Mouse (Mus musculus) left cerebral cortex, adult 18-20 months (tissue): Measurements from ENCODE around the gene Ano3. TPM values are rescaled to one million over a fixed set of nuclear protein-coding genes. Genes with fewer than 3 reads are reported as not detected.
"Not testable (repeated sequence)": the region's sequence is repeated elsewhere in the genome, so short reads cannot be mapped to it uniquely, and the experiment has no call there.

ENCODE experiments used
- DNase-seq, 2 experiments: peaks; one replicate each; pipeline ENCODE4 v3.0.0; 2021 to 2022; ENCODE audit warnings: low spot score in 2 of 2, mixed read lengths in 1 of 2
- long read RNA-seq, 2 experiments: library from polyadenylated mRNA; stranded (forward); transcript quantifications; one replicate each; pipeline ENCODE4 v2.0.0; 2021
- total RNA-seq, 2 experiments: library from RNA; stranded (reverse); gene quantifications; 2 replicates each; pipeline ENCODE4 v1.2.3; 2021

Ano3 gene
- 10 to 100 TPM; 76.9 to 79.5 TPM for total RNA-seq
- long read RNA-seq, experiment 1, full-length matches to known transcripts, result 15 of 42 reads
- long read RNA-seq, experiment 1, partial matches to known transcripts, result 24 of 42 reads
- long read RNA-seq, experiment 1, other reads (novel, unspliced or antisense), result 3 of 42 reads
- long read RNA-seq, experiment 2, full-length matches to known transcripts, result 7 of 34 reads
- long read RNA-seq, experiment 2, partial matches to known transcripts, result 0 of 34 reads
- long read RNA-seq, experiment 2, other reads (novel, unspliced or antisense), result 27 of 34 reads

DNA sequence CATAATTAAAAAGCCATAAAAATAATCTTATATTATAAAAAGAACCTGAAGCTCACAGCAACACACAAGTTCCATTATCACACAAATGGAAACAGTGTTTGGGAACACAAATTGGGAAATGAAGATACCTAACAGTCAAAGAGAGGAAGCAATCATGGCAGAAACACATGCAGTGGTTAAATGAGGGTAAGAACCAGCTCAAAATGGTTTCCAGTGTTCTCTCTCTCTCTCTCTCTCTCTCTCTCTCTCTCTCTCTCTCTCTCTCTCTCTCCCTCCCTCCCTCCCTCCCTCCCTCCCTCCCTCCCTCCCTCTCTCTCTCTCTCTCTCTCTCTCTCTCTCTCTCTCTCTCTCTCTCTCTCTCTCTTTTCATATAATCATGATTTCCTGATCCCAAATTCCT lies at the start of gene Ano3:
Ano3 (minus strand) TSS at position 101 of the 400 bp plus-strand sequence.
- not testable (repeated sequence) for DNase-seq

DNA sequence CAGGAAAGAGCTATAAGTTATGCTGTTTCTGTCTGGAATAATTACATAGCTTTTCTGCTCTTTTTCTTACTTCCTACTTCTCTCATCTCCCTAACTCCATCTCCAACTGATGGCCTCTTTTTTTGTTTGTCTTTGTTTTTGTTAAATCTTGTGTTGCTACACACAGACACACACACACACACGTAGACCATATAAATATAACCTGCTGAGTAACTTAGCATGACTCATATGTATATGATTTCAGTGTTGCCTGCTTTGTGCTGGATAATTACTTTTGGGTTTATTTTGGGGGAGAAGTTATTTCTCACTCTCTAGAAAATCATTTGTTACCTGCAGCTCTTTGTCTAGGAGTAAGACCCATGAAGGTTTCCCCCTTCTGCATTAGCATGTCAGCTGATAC lies 39.3 kb upstream of the Ano3 start:
- DNase-seq, result no peak

DNA sequence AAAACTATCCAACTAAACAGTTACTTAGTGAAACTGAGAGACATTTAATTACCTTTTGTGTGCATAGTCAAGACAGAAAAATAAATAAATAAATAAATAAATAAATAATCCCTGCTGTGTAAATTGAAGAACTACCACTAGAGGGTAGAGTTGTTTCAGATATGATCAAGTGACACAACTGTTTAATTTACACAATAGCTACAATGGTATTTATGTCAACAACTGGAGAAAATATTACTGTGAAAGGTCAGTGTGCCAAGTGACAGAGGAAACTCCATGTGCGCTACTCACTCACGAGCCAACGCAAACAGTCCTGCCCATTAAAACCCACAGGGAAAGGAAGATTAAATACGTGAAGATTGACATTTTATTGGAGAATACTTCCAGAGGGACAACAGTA lies 38.8 kb upstream of the Ano3 start:
- no peak for DNase-seq

DNA sequence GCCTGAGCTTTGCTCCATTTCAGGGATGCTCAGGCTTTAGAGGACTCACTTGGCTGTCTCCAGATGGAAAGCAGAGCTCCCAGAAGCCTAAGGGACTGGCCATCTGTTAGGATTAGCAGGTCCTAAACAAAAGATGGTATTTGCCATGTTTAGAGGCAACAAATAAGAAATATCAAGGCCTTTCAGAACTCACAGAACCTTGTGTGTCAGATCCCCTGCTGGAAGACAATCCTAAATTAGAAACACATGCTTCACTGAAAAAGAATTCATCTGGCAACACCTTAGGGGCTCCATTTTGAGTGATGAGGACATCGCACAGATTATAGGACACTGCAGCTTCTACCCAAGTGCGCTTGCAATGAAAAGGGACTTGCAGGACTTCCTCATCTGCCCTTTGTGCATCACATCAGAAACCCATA lies 35.1 kb upstream of the Ano3 start:
- no peak for DNase-seq

DNA sequence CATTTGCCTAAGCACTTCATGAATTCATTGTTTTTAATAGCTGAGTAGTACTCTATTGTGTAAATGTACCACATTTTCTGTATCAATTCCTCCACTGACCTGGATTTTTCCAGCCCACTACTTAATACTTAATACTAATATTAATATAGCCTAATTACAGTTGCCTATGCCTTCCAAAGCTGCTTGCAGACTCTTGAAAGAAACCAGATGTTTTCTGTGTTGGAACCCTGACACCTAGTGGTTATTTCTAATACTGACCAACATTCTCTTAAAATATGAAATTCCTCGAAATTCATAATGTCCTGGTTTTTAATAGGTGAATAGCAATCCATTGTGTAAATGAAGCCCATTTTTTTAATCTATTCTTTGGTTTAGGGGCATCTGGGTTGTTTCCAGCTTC lies 31.0 kb upstream of the Ano3 start:
- no peak for DNase-seq

DNA sequence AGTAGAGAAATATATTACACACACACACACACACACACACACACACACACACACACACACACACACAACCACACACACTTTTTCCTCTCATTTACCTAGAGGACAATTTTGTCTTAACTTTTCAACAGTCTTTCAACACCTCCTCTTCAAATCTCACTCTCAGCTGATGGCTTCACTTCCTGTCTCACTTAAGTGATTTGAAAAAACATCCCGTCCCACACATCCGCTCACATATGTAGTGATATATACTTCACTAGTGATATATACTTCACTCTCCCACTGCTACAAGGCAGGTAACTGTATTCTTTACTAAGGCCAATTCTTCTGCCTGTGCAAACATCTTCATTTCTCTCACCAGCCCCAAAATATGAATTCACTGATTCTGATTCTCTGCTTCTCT lies 28.9 kb upstream of the Ano3 start:
- DNase-seq, result no peak

DNA sequence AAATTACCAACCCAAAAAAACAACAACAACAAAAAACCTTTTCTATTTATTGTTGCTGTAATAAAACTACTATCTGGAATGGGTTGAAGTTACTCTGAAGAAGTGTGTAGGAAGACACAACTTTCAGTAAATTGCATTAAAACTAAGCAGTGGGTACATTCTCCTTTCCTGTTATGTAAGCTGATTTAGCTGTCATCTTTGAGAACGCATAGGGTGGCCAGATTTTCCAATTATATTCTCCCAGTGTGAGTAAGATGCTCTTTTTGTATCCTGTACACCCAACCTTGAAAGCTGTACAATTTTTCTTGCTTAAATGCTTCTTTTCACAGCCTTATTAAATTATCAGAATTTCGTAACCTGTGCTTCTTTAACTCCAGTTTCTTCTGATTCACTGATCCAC lies 26.1 kb upstream of the Ano3 start:
- no peak for DNase-seq

DNA sequence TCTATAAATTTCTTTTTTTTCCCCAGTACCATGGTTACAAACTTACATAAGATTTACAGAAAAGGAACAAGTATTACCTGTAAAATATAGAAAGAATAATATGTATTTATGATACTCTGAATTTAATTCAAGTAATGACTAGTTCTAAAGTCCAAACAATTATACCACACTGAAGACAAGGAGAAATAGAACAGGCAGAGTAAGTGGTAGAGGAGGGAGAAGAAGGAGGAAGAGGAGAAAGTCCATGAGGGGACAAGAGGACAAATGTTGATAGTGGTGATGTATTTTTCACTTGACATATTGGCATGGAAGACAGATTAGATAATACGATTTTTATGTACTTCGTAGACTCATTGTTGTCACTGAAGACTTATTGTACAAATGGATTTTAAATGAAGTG lies 19.4 kb upstream of the Ano3 start:
- DNase-seq, result no peak

DNA sequence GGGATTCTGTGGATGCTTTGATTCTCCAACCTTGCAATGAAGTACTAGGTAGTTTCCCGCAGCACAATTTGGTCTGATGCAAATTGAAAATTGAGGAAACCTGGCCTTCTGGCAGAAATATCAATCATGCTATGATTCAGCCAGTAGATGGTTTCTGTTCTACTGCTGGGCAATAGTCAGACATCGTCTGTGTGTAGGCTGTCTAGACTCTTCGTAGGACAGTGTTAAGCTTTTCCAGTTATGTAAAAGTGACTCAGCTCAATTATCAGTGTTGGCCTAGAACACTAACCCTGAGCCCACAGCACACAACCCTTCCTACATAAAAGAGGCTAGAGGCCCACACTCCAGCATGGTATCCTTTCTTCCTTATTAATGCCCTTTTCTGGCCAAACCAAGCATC lies 14.7 kb upstream of the Ano3 start:
- DNase-seq, result no peak

DNA sequence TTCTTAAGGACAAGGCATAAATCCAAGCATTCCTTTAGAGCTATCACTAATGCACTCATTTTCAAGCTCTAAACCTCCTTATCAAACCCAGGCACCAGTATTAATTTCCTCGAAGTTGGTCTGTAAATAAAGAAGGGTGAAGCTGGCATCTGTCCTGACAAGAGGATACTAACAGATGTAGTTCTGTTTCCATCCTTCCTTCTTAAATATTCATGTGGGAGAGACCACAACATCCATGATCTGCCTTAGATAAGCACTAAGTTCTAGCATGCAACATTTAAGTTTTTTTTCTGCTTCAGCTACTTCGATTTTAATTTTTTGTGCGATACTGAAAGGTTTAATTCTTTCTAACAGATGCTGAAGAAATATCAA lies 305 bp downstream of the Ano3 start:
- DNase-seq, result no peak

DNA sequence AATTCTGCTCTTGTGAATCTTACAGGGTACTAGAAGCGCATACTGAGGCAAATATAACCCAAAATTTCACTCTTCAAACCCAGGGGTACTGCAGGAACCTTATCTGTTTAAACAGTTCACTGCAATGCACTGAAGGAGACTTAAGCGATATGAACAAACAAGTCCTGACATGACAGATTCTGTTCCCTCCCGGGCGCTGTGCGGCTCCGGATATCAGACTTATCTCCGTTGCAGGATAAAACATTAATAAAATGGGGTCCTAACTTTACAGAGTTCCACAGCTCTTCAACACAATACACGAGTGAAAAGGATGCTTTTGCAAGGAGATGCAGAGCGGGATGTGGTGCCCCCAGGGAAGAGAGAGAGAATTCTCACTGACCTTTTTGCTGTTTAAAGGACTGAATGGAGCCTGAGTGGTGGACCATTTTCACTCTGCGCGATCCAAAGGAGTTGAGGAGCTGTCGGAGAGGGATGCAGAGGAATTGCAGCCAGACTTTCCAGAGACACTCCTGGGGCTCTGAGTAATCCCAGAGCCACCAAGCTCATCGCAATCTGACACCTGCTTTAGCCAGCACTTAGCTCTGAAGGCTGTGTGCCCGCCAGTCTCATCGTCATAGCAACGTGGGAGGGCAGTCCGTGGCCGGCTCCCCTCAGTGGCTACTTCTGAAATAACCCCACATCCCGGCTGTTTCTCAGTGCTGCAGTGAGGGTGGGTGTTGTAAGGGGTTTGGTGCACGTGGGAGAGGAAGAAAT lies 868 bp downstream of the Ano3 start:
- DNase-seq, result peak; percentile 71 to 82

DNA sequence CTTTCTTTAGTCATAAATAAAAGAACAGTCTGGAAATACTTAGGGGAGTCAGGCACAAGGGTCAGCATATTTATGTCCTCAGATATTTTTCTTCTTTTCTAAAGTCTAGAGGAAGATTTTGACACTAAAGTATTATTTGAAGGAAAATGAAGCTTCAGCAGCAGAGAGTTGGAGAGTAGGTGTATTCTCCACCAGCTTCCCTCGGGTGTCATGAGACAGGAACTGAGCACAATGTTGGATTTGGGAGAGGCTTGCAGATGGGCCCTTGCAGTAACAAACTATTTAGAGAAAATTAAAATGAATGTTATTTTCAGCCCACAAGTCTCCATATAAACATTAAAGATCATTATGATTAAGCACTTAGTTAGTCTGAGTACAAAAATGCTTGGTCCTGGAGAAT lies 5.6 kb downstream of the Ano3 start:
- no peak for DNase-seq

DNA sequence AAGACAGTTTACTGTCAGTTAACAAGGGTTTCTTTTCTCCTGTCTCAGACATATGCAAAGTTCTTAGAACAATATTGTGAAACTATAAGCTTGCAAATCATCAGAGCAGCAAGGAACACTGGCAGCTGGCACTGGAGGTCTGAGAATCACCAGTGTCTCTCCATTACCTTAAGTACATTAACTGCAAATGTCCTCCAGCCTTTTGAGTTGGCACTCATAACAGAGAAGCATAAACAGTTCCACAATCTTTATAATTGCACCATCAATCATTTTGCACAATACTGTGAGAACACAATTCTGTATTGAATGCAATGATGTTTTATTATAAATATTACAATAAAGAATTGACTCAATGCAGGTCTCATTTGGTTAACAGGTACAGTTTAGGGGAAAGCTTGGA lies 15.0 kb downstream of the Ano3 start:
- no peak for DNase-seq

DNA sequence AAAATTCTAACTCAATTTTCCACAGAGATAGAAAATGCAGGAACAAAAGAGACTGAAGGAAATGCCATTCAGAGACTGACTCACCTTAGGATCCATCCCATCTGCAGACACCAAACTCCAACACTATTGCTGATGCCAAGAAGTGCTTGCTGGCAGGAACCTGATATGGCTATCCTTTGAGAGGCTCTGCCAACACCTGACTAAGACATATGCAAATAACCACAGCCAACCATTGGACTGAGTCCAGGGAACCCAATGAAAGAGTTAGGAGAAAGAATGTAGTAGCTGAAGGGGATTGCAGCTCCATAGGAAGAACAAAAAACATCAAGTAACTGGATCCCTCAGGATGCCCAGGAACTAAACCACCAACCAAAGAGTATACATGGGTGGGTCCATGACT lies 21.6 kb downstream of the Ano3 start:
- DNase-seq, result peak; percentile 44 to 68

DNA sequence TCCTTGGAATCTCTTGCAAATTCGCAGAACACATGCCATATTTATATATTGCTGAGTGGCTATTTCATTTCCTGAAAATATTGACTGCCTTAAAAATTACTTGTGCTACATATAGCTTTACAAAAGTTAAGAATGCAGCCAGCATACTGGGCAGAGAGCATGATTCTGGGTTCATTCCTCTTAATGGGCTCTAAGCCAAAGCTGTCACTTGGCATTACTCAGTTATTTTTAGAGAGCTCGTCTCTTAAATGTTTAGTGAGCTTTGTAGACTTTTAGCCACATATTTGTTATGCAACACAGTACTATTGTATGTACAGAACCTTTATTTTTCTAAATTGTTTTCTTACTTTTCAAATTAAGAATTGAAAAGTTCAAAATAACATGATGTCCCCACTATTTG lies 41.2 kb downstream of the Ano3 start:
- DNase-seq, result no peak

DNA sequence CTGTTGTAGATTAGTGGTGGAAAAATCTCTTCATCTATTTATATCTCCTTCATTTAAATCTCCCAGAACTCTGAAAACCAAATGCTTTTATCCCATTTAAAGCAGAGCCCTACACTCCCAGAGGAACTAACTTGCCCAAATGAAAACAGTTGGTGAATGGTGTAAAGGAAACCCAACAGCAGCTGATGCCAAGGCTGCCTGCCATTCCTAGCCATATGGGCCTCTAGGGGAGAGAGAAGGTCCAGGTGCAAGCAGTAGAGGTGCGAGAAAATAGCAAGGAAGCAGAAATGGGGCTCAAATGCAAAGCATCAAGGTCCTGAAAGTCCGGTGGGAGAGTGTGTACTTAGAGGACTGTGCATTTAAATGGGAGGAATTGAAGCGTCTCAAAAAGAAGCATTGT lies 44.2 kb downstream of the Ano3 start:
- DNase-seq, result peak in 1 of 2 experiments; percentile 16

DNA sequence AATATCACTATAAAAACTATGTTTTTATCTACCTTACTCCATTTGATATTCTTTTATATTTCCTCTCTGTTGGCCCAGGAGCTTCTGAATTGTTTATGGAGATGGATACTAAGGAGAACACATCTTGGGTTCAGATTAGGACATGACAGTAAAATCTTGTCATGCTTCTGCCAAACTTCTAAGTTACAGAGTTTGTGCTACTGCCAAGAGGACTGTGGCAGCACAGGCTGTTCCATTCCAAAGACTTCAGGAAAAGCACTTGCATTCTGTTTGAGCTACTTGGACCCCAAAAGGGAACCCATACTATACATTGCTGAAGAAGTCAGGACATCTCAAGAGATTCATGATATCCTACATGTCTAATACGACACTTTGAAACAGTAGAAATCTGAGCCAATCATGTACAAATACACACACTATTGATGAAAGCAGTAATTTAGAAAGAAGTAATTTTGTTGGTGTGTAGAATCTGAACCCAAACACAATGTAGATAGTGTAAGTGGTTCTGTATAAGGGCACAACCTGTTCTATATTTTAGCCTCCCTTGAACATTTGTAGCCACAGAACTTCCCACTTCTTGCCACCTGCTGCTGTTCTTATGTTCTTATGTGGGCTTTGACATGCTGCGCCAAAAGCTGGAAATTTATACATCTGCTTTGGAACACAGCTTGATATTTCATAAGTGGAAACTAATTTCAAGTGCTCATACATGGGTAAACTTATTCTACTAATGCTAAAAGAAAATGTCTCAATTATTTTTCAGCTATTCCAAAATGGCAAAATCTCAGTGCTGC lies 54.0 kb downstream of the Ano3 start:
- no peak for DNase-seq

DNA sequence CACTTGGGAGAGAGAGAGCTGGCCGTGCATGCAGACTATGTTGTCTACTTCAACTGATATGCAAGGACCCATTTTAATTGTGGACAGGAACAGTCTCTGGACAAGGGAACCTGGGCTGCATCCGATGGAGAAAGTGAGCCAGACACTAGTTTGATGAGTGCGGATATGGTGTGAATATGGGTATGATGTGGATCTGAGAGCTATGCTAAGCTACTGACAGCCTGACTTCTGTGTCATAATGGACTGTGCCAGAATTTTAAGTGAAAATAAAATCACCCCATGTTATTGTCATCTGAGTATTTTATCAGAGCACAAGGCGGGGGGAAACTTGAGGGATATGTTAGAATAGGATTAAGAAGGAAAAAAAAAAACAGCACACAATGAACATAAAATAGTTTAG lies 79.1 kb downstream of the Ano3 start:
- DNase-seq, result no peak

DNA sequence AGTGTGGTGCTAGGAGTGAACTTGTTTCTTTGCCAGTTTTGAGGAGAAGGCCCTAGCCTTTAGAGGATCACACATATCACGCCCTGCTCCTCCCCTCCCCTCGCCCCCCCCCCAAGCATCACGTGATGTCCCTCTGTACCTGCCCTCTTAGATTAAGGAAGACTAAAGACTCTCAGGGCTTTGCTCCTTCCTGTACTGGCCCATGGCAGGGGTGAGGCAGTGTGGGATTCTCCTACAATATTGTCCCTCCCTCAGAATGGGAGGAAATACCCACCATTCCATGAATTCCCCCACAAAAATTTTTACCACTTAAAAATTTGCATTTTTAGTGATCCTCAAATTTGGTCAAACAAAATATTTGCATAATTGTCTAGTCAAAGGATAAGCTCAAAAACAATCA lies 85.1 kb downstream of the Ano3 start:
- DNase-seq, result no peak

DNA sequence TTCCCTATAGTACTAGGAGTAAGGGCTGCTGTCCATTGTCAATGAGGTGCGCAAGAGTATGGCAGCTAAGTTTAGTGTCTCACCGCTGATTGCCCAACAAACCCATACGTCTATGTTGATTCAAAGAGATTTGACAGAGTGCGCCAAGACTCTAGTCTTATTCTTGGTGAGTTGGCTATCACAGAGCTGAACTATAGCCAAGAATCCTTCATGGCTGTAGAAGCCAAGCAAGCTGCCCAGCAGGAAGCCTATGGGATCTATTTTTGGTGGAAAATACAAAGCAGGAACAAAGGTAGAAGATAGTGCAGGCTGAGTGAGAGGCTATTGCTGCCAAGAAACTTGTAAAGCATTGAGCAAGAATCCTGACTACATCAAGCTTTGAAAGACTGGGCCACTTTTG lies 87.3 kb downstream of the Ano3 start:
- DNase-seq, result no peak

DNA sequence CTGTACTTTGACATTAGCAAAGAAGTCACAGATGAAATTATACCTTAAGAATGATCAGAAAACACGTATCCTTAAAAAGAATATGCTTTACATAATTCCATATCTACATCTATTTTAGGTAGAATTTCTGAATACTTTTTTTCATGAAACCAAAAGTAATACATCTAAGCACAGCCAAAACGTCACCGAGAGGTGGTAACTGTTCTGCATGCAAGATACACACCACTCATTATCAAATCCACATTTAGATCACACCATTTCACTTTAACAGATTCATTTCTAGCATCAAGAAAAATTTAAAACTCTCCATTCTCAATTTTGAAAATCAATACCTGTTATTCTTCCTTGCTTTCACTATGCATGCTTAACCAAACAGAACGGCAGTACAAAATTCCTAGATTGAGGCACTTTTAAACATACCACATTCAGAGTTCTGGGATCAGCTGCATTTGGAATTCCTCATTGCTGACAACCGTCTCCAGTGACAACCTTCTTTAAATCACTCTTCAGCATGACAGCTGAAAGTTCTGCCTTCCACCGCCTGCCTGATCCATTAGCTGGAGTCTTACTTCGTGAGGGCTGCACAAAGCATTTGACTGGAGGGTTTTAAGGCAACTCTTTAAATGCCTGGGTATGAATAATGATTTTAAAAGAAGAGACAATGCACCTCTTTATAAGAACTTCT lies 111.0 kb downstream of the Ano3 start:
- DNase-seq, result no peak

DNA sequence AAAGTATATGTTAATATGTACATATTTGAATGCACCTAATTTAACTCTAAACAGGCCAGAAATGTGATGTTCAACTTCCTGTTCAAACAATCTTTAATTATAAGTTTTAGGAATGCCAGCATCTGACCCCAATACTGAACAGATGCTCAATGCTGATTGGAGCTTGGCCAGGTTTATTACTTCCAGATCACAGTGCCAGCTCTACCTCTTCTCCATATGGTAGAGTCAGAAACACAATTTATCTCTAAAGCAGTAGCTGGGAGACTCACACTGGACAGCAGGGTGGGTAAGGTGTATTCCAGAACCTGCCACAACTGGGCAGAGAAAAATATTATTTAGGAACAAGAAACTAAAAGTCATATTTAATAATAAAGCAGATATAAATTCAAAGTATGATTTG lies 134.5 kb downstream of the Ano3 start:
- no peak for DNase-seq
